Mouse (Mus musculus) liver, embryonic 11.5 days (tissue): Measurements from ENCODE around the gene Ppt2. TPM values are rescaled to one million over a fixed set of nuclear protein-coding genes. Genes with fewer than 3 reads are reported as not detected.

Experiments
- ATAC-seq: fragments of 200-750 bp; cut with Nextera tagmentation; replicated peaks from 2 replicates; pipeline ENCODE4 v1.8.0; 2017; ENCODE audit warnings: moderate number of reproducible peaks, mild to moderate bottlenecking, moderate TSS enrichment, moderate library complexity; ENCODE audit not compliant: low FRiP score
- DNase-seq: peaks from one replicate; pipeline ENCODE4 v3.0.0-alpha.2; 2017; ENCODE audit warnings: low spot score
- H3K27ac ChIP-seq: fragments of 300-500 bp; sonication (generic); 2 replicates; pipeline ENCODE4 v1.5.1; 2014; ENCODE audit warnings: mild to moderate bottlenecking, low read depth, low read length, control low read depth
- H3K27me3 ChIP-seq: fragments of 300-500 bp; sonication (generic); replicated peaks from 2 replicates; pipeline ENCODE4 v1.6.1; 2014; ENCODE audit warnings: low read length, mixed read lengths; ENCODE audit not compliant: control insufficient read depth, insufficient read depth
- H3K36me3 ChIP-seq: fragments of 300-500 bp; sonication (generic); 2 replicates; pipeline ENCODE4 v1.6.1; 2014; ENCODE audit warnings: mild to moderate bottlenecking, low read length, moderate library complexity, mixed read lengths; ENCODE audit not compliant: control insufficient read depth, insufficient read depth
- H3K4me1 ChIP-seq: fragments of 300-500 bp; sonication (generic); replicated peaks from 2 replicates; pipeline ENCODE4 v1.6.1; 2014; ENCODE audit warnings: low read length, mixed read lengths; ENCODE audit not compliant: control insufficient read depth, insufficient read depth
- H3K4me2 ChIP-seq: fragments of 300-500 bp; sonication (generic); 2 replicates; pipeline ENCODE4 v1.6.1; 2014; ENCODE audit warnings: mild to moderate bottlenecking, control low read depth, moderate library complexity
- H3K4me3 ChIP-seq: fragments of 300-500 bp; sonication (generic); 2 replicates; pipeline ENCODE4 v1.5.1; 2014; ENCODE audit warnings: low read depth, low read length, control low read depth
- H3K9ac ChIP-seq: fragments of 300-500 bp; sonication (generic); 2 replicates; pipeline ENCODE4 v1.6.1; 2014; ENCODE audit warnings: low read depth, low read length, control low read depth
- H3K9me3 ChIP-seq: fragments of 300-500 bp; sonication (generic); 2 replicates; pipeline ENCODE4 v1.6.1; 2016; ENCODE audit warnings: low read length, inconsistent platforms, mixed read lengths; ENCODE audit not compliant: control insufficient read depth
- WGBS: fragments of 180-500 bp; shearing (Covaris S2); extraction: QIAGEN DNeasy Blood & Tissue Kit; methylation state at CpG from one replicate; pipeline ENCODE4 v1.1.7; 2014; 5-methylcytosine and 5-hydroxymethylcytosine counted together
- polyA plus RNA-seq: library from polyadenylated mRNA; unstranded; fragments of >200 nt; fragmentation: Nextera tagmentation; extraction: Ambion mirVana; gene quantifications from 2 replicates; pipeline ENCODE4 v1.2.1, GENCODE M21; 2014

Ppt2 gene
- polyA plus RNA-seq, 1 experiment from 2014 or later, result 23.1 TPM

DNA sequence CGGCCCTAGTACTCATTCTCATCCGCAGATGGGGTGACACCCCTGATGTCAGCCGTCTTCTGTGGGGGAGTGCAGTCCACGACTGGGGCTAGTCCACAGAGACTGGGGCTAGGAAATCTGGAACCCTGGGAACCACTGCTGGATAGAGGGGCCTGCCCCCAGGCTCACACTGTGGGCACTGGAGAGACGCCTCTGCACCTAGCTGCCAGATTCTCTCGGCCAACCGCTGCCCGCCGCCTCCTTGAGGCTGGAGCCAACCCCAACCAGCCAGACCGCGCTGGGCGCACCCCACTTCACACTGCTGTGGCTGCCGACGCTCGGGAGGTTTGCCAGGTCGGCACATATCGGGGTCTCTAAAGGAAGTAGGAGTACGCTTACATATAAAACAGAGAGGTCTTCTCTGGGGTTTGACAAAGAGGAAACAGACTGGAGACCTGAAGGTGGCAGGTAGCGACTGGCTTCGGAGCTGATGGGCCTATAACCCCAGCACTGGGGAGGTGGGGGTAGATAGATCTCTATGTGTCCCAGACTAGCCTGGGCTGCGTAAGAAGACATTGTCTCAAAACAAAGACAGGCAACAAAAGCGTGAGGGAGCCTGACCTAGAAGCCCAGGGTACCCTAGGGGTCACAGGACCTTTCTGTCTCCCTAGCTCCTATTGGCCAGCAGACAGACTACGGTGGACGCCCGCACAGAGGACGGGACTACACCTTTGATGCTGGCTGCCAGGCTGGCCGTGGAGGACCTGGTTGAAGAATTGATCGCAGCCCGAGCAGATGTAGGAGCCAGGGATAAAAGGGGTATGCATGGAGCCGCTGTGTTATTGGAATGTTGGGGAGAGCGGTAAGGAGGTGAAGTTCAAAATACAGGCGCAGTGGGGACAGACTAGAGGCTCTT is 42.2 kb downstream of the Ppt2 start:
- peak overlapping the region; percentile 81 for H3K9ac ChIP-seq
- H3K27ac ChIP-seq, result peak overlapping the region; percentile 72; the same call in 1 of the 2 replicates
- H3K4me2 ChIP-seq, result peak overlapping the region; percentile 100
- peak overlapping the region; percentile 91 for H3K4me3 ChIP-seq
- peaks cover 36% of the 10 kb centered on the region for H3K4me1 ChIP-seq
- no peaks in the 10 kb centered on the region for H3K36me3 ChIP-seq
- ATAC-seq (no peak), DNase-seq (no peak)
- 38% methylated on average over 32 of the region's 32 CpGs for WGBS
- no peaks in the 10 kb centered on the region for H3K9me3 ChIP-seq
- H3K27me3 ChIP-seq, result no peaks in the 10 kb centered on the region

DNA sequence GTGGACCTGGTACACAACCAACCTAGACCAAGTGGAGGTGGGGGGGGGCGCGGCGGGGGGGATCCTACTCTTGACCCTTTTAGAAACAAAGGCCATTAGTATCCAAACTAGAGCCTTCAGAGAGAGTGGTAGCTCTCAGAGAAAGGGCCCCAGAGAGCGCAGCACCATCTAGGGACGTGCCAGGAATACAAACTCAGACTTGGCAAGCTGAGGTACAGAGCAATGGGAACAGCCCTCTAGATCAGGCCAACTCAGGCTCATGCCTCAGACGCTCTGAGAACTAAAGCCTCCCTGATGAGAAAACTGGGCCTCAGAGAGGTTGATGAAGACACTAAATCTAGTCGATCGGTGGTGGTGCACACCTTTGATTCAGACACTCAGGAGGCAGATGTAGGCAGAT is 43.2 kb downstream of the Ppt2 start:
- no peaks in the 10 kb centered on the region for H3K27me3 ChIP-seq
- no peak overlapping the region for H3K9ac ChIP-seq
- H3K4me1 ChIP-seq, result peaks cover 26% of the 10 kb centered on the region
- DNase-seq (no peak), ATAC-seq (no peak)
- H3K4me3 ChIP-seq, result no peak overlapping the region
- H3K9me3 ChIP-seq, result no peaks in the 10 kb centered on the region
- H3K36me3 ChIP-seq, result no peaks in the 10 kb centered on the region
- H3K27ac ChIP-seq, result no peak overlapping the region
- 90% methylated on average over 8 of the region's 8 CpGs for WGBS
- no peak overlapping the region for H3K4me2 ChIP-seq

GRCm38 (mm10) chr17:34583819-34584218 is 44.5 kb downstream of the Ppt2 start:
- Histone ChIP-seq H3K36me3 (no peaks in the 10 kb centered on the region), H3K4me1 (peaks cover 13% of the 10 kb centered on the region), H3K4me2 (no peak overlapping the region), H3K27me3 (no peaks in the 10 kb centered on the region), H3K9me3 (no peaks in the 10 kb centered on the region), H3K9ac (no peak overlapping the region), H3K27ac (no peak overlapping the region), H3K4me3 (no peak overlapping the region)
- ATAC-seq (no peak), DNase-seq (no peak)
- 87% methylated on average over 8 of the region's 8 CpGs for WGBS

GRCm38 (mm10) chr17:34583397-34583796 is 44.9 kb downstream of the Ppt2 start:
- ATAC-seq, result no peak

GRCm38 (mm10) chr17:34582528-34582927 is 45.8 kb downstream of the Ppt2 start:
- ATAC-seq, result no peak
- 82% methylated on average over 12 of the region's 12 CpGs for WGBS
- Histone ChIP-seq H3K9me3 (no peaks in the 10 kb centered on the region), H3K36me3 (no peaks in the 10 kb centered on the region; the same call in 1 of the 2 replicates), H3K27ac (no peak overlapping the region), H3K4me2 (no peak overlapping the region), H3K9ac (no peak overlapping the region), H3K4me3 (no peak overlapping the region), H3K27me3 (no peaks in the 10 kb centered on the region), H3K4me1 (peaks cover 6% of the 10 kb centered on the region)
- no peak for DNase-seq

More at GRCm38 (mm10) chr17:34583397-34583796, 44.9 kb downstream of the Ppt2 start:
- Histone ChIP-seq H3K9ac (no peak overlapping the region), H3K27ac (no peak overlapping the region), H3K27me3 (no peaks in the 10 kb centered on the region), H3K36me3 (no peaks in the 10 kb centered on the region), H3K4me1 (peaks cover 9% of the 10 kb centered on the region), H3K4me2 (no peak overlapping the region), H3K4me3 (no peak overlapping the region), H3K9me3 (no peaks in the 10 kb centered on the region)
- DNase-seq, result no peak
- WGBS, result 62% methylated on average over 7 of the region's 7 CpGs

- H3K27ac ChIP-seq, result no peak overlapping the region
Measured at GRCm38 (mm10) chr17:34578070-34578469, 50.2 kb downstream of the Ppt2 start.

DNA sequence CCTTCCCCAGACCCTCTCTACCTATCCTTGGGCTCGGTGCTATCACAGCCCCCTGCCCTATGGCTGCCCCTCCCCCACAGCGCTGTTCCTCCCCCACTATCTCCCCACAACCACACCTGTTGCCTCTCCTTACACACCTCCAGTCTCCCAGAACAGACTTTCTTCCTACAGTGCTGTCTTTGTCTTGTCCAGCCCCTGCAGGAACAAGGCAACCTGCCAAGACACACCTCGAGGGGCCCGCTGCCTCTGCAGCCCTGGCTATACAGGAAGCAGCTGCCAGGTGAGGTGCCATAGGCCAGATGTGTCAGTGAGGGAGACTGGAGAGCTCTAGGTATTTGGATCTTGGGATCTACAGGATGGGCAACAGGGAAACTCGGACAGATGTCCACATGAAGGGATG is 51.7 kb downstream of the Ppt2 start:
- Histone ChIP-seq H3K27ac (no peak overlapping the region), H3K27me3 (no peaks in the 10 kb centered on the region), H3K9me3 (no peaks in the 10 kb centered on the region), H3K4me2 (no peak overlapping the region), H3K4me1 (no peaks in the 10 kb centered on the region), H3K9ac (no peak overlapping the region), H3K36me3 (no peaks in the 10 kb centered on the region; the same call in 1 of the 2 replicates), H3K4me3 (no peak overlapping the region)
- ATAC-seq (no peak), DNase-seq (no peak)
- WGBS, result 59% methylated on average over 5 of the region's 5 CpGs

More at GRCm38 (mm10) chr17:34578070-34578469, 50.2 kb downstream of the Ppt2 start:
- H3K4me3 ChIP-seq, result no peak overlapping the region
- no peak overlapping the region for H3K4me2 ChIP-seq
- no peaks in the 10 kb centered on the region; the same call in 1 of the 2 replicates for H3K36me3 ChIP-seq
- no peaks in the 10 kb centered on the region for H3K27me3 ChIP-seq
- WGBS, result 88% methylated on average over 3 of the region's 3 CpGs
- no peaks in the 10 kb centered on the region for H3K9me3 ChIP-seq
- ATAC-seq (no peak), DNase-seq (no peak)
- no peaks in the 10 kb centered on the region for H3K4me1 ChIP-seq
- no peak overlapping the region for H3K9ac ChIP-seq

- H3K36me3 ChIP-seq, result no peaks in the 10 kb centered on the region
- H3K4me2 ChIP-seq, result no peak overlapping the region
- no peaks in the 10 kb centered on the region for H3K4me1 ChIP-seq
- ATAC-seq (no peak), DNase-seq (no peak)
- H3K27ac ChIP-seq, result no peak overlapping the region
- 24% methylated on average over 15 of the region's 15 CpGs for WGBS
- H3K9me3 ChIP-seq, result no peaks in the 10 kb centered on the region
- no peak overlapping the region for H3K4me3 ChIP-seq
- H3K27me3 ChIP-seq, result no peaks in the 10 kb centered on the region; the same call in 1 of the 2 replicates
- no peak overlapping the region for H3K9ac ChIP-seq
Measured at GRCm38 (mm10) chr17:34572361-34572760, 55.9 kb downstream of the Ppt2 start.

DNA sequence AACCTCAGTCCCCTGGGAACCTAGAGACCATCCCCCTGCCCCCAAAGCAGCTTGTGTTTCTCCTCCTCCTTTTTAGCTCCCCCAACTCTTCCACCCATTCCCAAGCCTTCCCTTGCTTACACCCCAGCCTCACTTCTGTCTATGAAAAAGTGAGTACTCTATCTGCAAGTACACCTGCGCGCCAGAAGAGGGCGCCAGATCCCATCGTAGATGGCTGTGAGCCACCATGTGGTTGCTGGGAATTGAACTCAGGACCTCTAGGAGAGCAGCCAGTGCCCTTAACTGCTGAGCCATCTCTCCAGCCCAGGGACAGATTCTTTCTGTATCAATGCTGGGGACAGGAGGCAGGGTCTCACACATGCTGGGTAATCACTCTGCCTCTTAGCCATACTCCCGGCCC is 56.4 kb downstream of the Ppt2 start:
- ATAC-seq, result no peak
- Histone ChIP-seq H3K27ac (no peak overlapping the region), H3K4me3 (no peak overlapping the region), H3K36me3 (no peaks in the 10 kb centered on the region), H3K27me3 (peaks cover 4% of the 10 kb centered on the region; the same call in 1 of the 2 replicates), H3K9ac (no peak overlapping the region), H3K4me2 (no peak overlapping the region), H3K9me3 (no peaks in the 10 kb centered on the region), H3K4me1 (no peaks in the 10 kb centered on the region)
- no peak for DNase-seq
- WGBS, result 11% methylated on average over 5 of the region's 5 CpGs
